ENCODE assay signal across 8 mouse cellular contexts in genomic region chr6:34204971-34205572, GRCm38 (mm10). TPM values are rescaled to one million over a fixed set of nuclear protein-coding genes. Genes with fewer than 3 reads are reported as not detected.
DNase-seq lines count a peak whose midpoint lies in the region; ATAC-seq and TF ChIP-seq lines count a peak whose summit lies in the region.

No protein-coding gene starts in this region.

- no peak for ATAC-seq in forebrain, postnatal 0 days
- no peak for ATAC-seq in forebrain, embryonic 12.5 days (ENCODE audit: low FRiP score)

- no peaks in the 10 kb centered on the region for H3K36me3 ChIP-seq in forebrain, postnatal 0 days (ENCODE audit: insufficient read depth)
- no peaks in the 10 kb centered on the region for H3K36me3 ChIP-seq in forebrain, embryonic 12.5 days (replicated peaks)

- peak; percentile 49 for TF ChIP-seq CTCF in forebrain, postnatal 0 days (IDR thresholded peaks at IDR 0.05; ENCODE audit: low read depth)

- DNase-seq in forebrain, postnatal 0 days: no peak
- DNase-seq in ovary, postnatal 36 days (ENCODE audit: low spot score): peak; percentile 31
- no peak for DNase-seq in ovary, postnatal 14 days (ENCODE audit: low spot score)
- peak; percentile 8 for DNase-seq in cerebellum, adult 8-10 months
- peak; percentile 33 to 40 for DNase-seq in layer of hippocampus, postnatal 36 days
- peak; percentile 38 for DNase-seq in retina, embryonic 14.5 days (ENCODE audit: low spot score)
- no peak for DNase-seq in ovary, postnatal 10 days (ENCODE audit: low spot score)

- 0 out of 2 replicates have a peak, but pooled peaks cover 3% of the 10 kb centered on the region for H3K9me3 ChIP-seq in forebrain, postnatal 0 days (ENCODE audit: low read length)
- no peaks in the 10 kb centered on the region for H3K9me3 ChIP-seq in forebrain, embryonic 12.5 days

- 69% methylated on average over 8 of the region's 8 CpGs for WGBS in forebrain, postnatal 0 days
- 82% methylated on average over 8 of the region's 8 CpGs for WGBS in forebrain, embryonic 12.5 days

- no peak overlapping the region for H3K4me2 ChIP-seq in forebrain, postnatal 0 days (ENCODE audit: low read depth)
- no peak overlapping the region for H3K4me2 ChIP-seq in forebrain, embryonic 12.5 days

- no peak overlapping the region for H3K9ac ChIP-seq in forebrain, postnatal 0 days
- no peak overlapping the region for H3K9ac ChIP-seq in forebrain, embryonic 12.5 days

- no peak overlapping the region for H3K4me3 ChIP-seq in forebrain, postnatal 0 days (ENCODE audit: low read depth, low read length)
- no peak overlapping the region for H3K4me3 ChIP-seq in forebrain, embryonic 12.5 days (replicated peaks)

- H3K27ac ChIP-seq in forebrain, postnatal 0 days (ENCODE audit: low read depth, low read length): no peak overlapping the region
- no peak overlapping the region for H3K27ac ChIP-seq in forebrain, embryonic 12.5 days

- no peaks in the 10 kb centered on the region for H3K4me1 ChIP-seq in forebrain, postnatal 0 days (ENCODE audit: insufficient read depth)
- H3K4me1 ChIP-seq in forebrain, embryonic 12.5 days: peaks cover 5% of the 10 kb centered on the region; the same call in 1 of the 2 replicates

- H3K27me3 ChIP-seq in forebrain, postnatal 0 days (ENCODE audit: insufficient read depth, low read length): no peaks in the 10 kb centered on the region
- H3K27me3 ChIP-seq in forebrain, embryonic 12.5 days: no peaks in the 10 kb centered on the region

RNA-seq across cellular contexts. Expression of gene Slc35b4, which starts 28.2 kb away (rescaled TPM):
- 24.0 and 26.2 TPM in 2 replicates for total RNA-seq in forebrain, postnatal 0 days (2014; rRNA removed)
- polyA plus RNA-seq in forebrain, postnatal 0 days (2015; fragmentation: Nextera tagmentation; extraction: Ambion mirVana): 23.8 and 34.7 TPM in 2 replicates
- 41.8 and 45.4 TPM in 2 replicates for polyA plus RNA-seq in forebrain, embryonic 12.5 days (2016; fragmentation: Nextera tagmentation; extraction: Ambion mirVana)
- total RNA-seq in layer of hippocampus, postnatal 36 days (2021): 10 to 100 TPM; 57.8 to 61.0 TPM

Comparison
In these comparisons a context has a peak if more than half of its experiments do, and no peak if none do; other contexts are left out.
1. DNase-seq: peak in ovary, postnatal 36 days (single experiment), cerebellum, adult 8-10 months (single experiment), layer of hippocampus, postnatal 36 days (2 of 2) and retina, embryonic 14.5 days (single experiment); none in forebrain, postnatal 0 days (single experiment), ovary, postnatal 14 days (single experiment) and ovary, postnatal 10 days (single experiment).